Mouse (Mus musculus) ES-Bruce4 (cell line): ENCODE measurements around the gene Dpp9.

Experiments used
- CTCF ChIP-seq: IDR thresholded peaks from one replicate; pipeline ENCODE4 v1.8.1; 2011; ENCODE audit warnings: low read depth, low read length
- POLR2A ChIP-seq: IDR thresholded peaks from one replicate; pipeline ENCODE4 v1.8.1; 2011; ENCODE audit warnings: low read length; ENCODE audit not compliant: insufficient read depth

DNA sequence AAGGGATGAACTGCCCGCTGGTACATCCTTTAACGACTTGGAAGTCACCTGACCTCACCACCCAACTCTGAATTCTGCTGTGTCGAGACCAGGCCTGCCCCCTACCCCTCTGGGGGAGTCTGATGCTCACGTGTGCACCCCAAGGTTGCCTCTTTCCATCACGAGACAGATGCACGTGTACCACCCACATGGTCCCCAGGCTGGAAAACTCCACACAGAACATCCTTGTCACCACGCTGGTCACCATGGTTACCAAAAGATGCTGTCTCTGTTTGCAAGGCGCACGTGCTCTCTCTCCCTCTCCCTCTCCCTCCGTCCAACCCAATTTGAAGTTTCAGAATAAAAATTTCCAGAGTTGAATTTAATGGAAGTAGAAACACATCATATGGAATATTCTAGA lies 11.2 kb upstream of the Dpp9 start:
- no peak for TF ChIP-seq CTCF
- no peak for TF ChIP-seq POLR2A
